Mouse (Mus musculus): ENCODE measurements around the gene Ern1.

GRCm38 (mm10) chr11:106381883-106382282, 105.8 kb downstream of the Ern1 start:
- TF ChIP-seq CTCF (IDR thresholded peaks at IDR 0.05; ENCODE audit: control insufficient read depth, insufficient read depth, insufficient replicate concordance, low read depth, low read length) = no peak
- no peak for TF ChIP-seq POLR2A (IDR thresholded peaks at IDR 0.05; ENCODE audit: control insufficient read depth, low read depth, low read length)
